Mouse (Mus musculus) gastrocnemius, adult 8-10 months (tissue): ENCODE data around the gene Klrd1. TPM values are rescaled to one million over a fixed set of nuclear protein-coding genes. Genes with fewer than 3 reads are reported as not detected.
"Not testable (repeated sequence)": the region's sequence is repeated elsewhere in the genome, so short reads cannot be mapped to it uniquely, and the experiment has no call there.

Source experiments
- DNase-seq, 2 experiments: peaks; one replicate each; pipeline ENCODE4 v3.0.0; 2022; ENCODE audit warnings: low spot score in 2 of 2
- total RNA-seq, 4 experiments: library from RNA; stranded (reverse); gene quantifications; 2 replicates each; pipeline ENCODE4 v1.2.4; 2022

Gene Klrd1
- total RNA-seq = not detected

- no peak for DNase-seq
Observed at GRCm38 (mm10) chr6:129591508-129591907, at the start of gene Klrd1. Gene Klrd1 (plus strand): TSS chr6:129591782.

- no peak for DNase-seq
Observed at GRCm38 (mm10) chr6:129541931-129542330, 49.7 kb upstream of the Klrd1 start.

DNA sequence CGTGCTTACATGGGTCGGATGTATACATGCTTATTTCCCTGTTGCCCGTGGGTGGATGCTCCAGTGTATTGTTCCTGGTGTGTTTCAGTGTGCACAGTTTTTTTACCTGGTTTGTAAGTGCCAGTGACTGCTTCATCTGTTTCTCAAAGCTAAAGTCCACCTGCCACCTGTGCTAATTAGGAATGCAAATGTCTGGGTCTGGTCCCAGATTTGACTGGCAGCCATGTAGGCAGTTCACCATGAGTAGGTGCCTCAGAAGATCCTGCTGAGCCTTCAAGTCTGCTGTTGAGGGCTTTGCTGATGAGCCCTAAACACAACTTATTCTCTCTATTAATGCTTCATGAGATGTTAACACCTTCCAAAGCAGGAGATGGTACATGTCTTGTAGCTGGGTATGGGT, 49.0 kb upstream of the Klrd1 start:
- no peak for DNase-seq

- peak; percentile 20 to 49 for DNase-seq
Observed at GRCm38 (mm10) chr6:129543709-129544606, 47.6 kb upstream of the Klrd1 start.

DNA sequence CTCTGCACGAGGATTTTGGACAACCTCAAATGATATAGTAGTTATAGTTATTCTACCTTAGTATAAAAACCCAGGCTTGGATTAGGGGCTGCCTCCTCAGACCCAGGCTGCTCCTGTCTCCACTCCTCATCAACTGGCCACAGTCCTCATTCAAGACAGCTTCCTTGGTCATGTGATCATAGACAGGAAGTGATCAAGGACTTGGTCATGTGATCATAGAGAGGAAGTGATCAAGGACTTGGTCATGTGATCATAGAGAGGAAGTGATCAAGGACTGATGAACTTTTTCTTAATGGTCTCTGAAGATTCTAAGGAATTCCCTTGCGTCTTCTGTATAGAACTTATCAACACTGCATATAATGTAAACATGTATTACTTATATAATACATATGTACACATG, 44.3 kb upstream of the Klrd1 start:
- DNase-seq = no peak

DNA sequence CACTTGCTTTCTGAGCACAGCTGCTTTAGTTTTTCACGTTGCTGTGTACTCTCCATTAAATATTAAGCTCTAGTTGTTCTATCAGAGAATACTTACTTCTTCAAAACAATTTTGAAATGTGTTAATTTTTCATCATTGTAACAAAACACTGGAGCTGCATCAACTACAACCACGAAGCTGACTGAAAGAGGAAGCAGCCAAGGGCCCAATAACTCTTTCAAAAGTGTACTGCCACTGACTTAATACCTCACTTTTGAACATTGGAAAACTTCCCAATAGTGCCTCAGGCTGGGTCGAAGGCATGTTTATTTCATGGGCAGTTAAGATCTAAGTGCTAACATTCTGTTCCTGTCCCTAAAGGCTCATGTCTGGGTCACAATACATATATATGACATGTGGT, 43.6 kb upstream of the Klrd1 start:
- no peak for DNase-seq

DNA sequence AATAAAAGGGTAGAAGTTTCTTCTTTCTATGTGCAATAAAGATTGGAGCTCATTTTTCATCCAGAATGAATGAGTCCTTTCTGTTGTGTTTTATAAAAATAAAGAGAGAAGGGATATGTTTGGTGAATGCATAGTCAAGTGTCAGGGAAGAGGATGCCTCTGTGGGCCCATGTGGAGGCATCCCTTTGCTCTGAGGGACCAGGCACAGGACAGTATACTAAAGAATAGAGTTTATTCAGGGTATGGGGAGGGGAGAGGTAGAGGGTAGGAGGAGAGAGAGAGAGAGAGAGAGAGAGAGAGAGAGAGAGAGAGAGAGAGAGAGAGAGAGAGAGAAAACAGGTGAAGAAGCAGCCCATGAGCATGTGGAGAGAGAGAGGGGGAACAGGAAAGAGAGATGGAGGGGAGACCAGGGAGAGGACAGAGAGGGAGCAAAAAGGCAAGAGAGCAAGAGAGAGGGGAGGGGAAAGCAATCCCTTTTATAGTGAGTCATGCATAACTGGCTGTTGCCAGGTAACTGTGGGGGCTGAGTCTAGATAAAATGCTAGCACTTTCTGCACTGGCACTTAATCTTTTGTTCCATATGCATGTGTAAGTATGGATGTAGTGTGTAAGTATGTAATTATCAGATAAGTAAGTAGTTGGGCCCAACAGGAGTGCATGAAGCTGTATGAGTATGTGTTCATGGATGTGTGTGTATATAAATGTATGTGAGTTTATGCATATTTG, 34.1 kb upstream of the Klrd1 start:
- no peak for DNase-seq

GRCm38 (mm10) chr6:129558946-129559640, 32.5 kb upstream of the Klrd1 start:
- DNase-seq = peak in 1 of 2 experiments; percentile 12

DNA sequence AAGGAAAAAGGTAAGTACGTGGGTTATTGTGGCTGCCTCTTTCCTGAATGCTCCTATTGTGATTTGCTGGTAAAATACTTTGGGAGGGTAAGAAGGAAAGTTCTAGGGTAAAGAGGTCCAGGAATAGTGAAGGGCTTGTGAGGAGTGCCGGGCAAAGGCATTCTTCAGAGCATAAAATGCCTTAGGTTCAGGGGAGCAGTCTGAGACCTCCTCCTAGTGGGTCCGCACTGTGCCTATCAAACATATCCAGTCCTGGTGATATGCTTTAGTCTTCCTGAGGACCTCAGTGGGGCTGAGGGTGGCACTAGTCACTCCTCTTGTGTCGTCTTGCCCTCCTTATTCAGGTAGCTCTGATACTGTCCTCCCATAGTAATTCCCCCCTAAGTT, 31.9 kb upstream of the Klrd1 start:
- DNase-seq = no peak

DNA sequence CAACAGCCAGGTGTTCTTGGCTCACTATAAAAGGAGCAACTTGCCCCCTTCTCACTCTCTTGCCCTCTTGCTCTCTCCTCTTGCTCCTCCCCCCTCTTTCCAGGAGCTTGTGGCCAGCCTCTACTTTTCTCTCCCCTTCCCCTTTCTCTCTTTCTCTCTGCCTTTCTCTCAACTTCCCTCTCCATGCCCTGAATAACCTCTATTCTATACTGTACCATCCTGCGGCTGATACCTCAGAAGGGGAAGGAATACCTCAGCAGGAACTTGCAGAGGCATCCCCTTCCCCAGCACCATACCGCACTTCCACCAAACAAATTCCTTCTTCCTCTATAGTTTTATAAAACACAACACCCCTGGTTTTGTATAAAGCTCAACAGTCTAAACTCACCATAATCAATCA, 26.3 kb upstream of the Klrd1 start:
- no peak for DNase-seq

GRCm38 (mm10) chr6:129575315-129575714, 16.3 kb upstream of the Klrd1 start:
- DNase-seq = no peak

DNA sequence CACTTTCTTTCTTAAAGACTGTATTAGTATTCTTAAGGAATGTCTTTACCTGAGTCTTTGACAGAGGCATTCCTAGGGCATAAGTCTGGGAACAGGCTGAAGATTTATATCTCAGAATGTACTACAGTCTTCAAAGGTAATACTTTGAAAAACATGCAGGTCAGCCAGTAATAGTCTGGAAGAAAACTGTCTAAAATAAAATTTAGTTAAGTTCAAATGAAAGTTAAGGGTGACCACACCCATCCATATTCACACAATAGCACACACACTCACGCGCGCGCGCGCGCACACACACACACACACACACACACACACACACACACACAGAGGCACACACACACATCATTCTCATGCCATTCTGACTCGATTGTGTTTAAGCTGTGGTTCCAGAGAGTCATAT, 14.0 kb upstream of the Klrd1 start, which contains the start of gene Klre1:
Gene Klre1, plus strand, starts transcription at position 301 of the 400 bp plus-strand sequence.
- DNase-seq = no peak

- DNase-seq = no peak
Observed at GRCm38 (mm10) chr6:129581274-129581673, 10.3 kb upstream of the Klrd1 start.

- DNase-seq = no peak
Observed at GRCm38 (mm10) chr6:129581896-129582295, 9.7 kb upstream of the Klrd1 start.

DNA sequence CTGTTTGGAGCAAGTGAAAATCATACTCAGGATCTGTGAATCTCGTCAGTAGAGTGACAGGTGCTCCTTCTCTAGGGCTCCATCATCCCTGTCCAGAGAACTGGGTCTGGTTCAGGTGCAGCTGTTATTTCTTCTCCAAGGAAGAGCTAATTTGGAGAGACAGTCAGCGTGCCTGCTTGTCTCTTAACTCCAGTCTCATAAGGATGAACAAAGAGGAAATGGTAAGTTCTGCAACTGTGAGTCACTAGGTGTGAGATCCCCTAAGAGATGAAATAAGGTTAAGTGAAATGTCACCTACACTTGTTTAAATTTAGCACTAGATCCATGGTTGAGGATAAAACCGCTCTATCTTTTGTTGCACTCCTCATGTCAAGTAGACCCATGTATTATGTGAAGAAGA, 8.6 kb upstream of the Klrd1 start:
- no peak for DNase-seq

DNA sequence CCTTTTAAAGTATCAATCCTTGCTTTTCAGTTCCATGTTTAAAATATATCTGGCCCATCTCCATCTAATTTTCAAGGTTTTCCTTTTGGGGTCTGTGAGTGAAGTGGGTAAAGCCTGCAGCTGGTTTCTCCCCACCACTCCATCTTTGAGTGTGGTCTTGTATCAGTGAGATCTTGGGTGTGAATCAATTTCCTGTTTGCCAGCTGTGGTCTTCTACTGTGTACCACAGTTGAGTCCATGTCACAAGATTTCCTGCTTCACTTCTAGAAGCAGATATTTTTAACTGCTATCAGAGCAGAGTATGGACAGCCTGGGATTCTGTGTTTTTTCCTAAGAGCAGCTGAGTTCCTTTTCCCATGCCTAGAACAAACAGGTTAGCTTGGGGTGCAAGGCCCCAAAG, 16.8 kb downstream of the Klrd1 start:
- DNase-seq = no peak

DNA sequence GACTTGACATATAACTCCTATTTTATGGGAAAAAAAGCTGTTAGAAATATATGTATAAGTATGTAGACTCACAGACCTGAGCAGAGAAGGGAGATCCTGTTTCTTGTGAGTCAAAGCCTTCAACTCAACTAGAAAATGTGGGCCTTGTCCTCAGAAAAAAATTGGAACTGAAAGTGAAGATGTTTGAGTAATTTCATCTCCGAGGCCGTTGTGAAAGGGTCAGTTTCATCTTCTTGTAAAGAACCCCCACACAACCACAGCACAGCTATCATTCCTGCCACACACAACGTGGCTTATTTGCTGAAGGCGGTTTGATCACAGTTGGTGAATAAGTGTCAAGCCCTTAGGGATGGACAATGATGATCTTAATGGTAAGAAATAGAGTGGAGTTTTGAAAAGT, 32.2 kb downstream of the Klrd1 start, which contains the start of gene Klrk1:
Gene Klrk1, minus strand, starts transcription at position 130 of the 400 bp plus-strand sequence.
- DNase-seq = no peak

- DNase-seq = not testable (repeated sequence)
Observed at GRCm38 (mm10) chr6:129631046-129631445, 39.5 kb downstream of the Klrd1 start.

DNA sequence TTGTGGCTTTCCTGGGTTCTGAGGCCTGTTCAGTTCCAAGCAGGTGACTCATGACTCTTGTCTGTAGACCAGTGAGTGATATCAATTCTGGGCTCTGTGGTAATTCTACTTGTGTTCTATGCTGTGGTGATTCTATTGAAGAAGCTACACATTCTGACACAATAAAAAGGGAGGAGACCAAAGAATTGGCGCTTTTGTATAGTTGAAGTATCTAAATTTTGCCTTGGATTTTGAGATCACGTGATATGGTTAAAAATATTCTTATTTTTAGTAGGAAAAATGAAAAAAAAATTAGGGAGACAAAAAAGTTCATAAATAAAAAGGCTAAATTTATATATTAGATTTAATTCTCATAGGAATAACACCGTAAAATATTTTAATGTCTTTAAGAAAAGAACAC, 51.7 kb downstream of the Klrd1 start, which contains the start of gene Klrc3:
Gene Klrc3, minus strand, starts transcription at position 101 of the 400 bp plus-strand sequence.
- not testable (repeated sequence) for DNase-seq

- DNase-seq = not testable (repeated sequence)
Observed at GRCm38 (mm10) chr6:129644054-129644453, 52.5 kb downstream of the Klrd1 start.
